Mouse (Mus musculus) liver, postnatal 0 days (tissue): ENCODE results near the gene Ccdc33. TPM values are rescaled to one million over a fixed set of nuclear protein-coding genes. Genes with fewer than 3 reads are reported as not detected.

Experiments
- ATAC-seq: fragments of 200-750 bp; cut with Nextera tagmentation; 2 replicates; pipeline ENCODE4 v1.8.0; 2017; ENCODE audit warnings: mild to moderate bottlenecking, moderate library complexity
- DNase-seq: peaks from one replicate; pipeline ENCODE4 v3.0.0-alpha.2; 2016
- H3K27ac ChIP-seq: fragments of 300-500 bp; sonication (generic); 2 replicates; pipeline ENCODE4 v1.5.1; 2014; ENCODE audit warnings: antibody characterized with exemption, moderate library complexity, mild to moderate bottlenecking, low read depth
- H3K27me3 ChIP-seq: fragments of 300-500 bp; sonication (generic); 2 replicates; pipeline ENCODE4 v1.6.1; 2014; ENCODE audit warnings: low read length, control low read depth, mixed read lengths; ENCODE audit not compliant: insufficient read depth
- H3K36me3 ChIP-seq: fragments of 300-500 bp; sonication (generic); replicated peaks from 2 replicates; pipeline ENCODE4 v1.6.1; 2014; ENCODE audit warnings: mild to moderate bottlenecking, control low read depth, low read length, moderate library complexity, mixed read lengths; ENCODE audit not compliant: insufficient read depth
- H3K4me1 ChIP-seq: fragments of 300-500 bp; sonication (generic); 2 replicates; pipeline ENCODE4 v1.6.1; 2014; ENCODE audit warnings: antibody characterized with exemption, mild to moderate bottlenecking, control low read depth; ENCODE audit not compliant: insufficient read depth
- H3K4me2 ChIP-seq: fragments of 300-500 bp; sonication (generic); 2 replicates; pipeline ENCODE4 v1.6.1; 2014; ENCODE audit warnings: low read depth, mild to moderate bottlenecking, low read length, moderate library complexity, mixed read lengths
- H3K4me3 ChIP-seq: fragments of 300-500 bp; sonication (generic); 2 replicates; pipeline ENCODE4 v1.5.1; 2014; ENCODE audit warnings: low read depth, low read length
- H3K9ac ChIP-seq: fragments of 300-500 bp; sonication (generic); replicated peaks from 2 replicates; pipeline ENCODE4 v1.6.1; 2014; ENCODE audit warnings: mild to moderate bottlenecking, moderate library complexity
- H3K9me3 ChIP-seq: fragments of 300-500 bp; sonication (generic); 2 replicates; pipeline ENCODE4 v1.6.1; 2016; ENCODE audit warnings: mild to moderate bottlenecking, control low read depth, low read length, mixed read lengths
- CTCF ChIP-seq: sonication (generic); IDR thresholded peaks from 2 replicates; pipeline ENCODE4 v1.5.1; 2016; ENCODE audit warnings: antibody characterized with exemption, low read depth
- EP300 ChIP-seq: IDR thresholded peaks from 2 replicates; pipeline ENCODE4 v1.6.1; 2016; ENCODE audit warnings: antibody characterized with exemption, low read depth, mild to moderate bottlenecking
- WGBS: fragments of 180-500 bp; shearing (Covaris S2); extraction: QIAGEN DNeasy Blood & Tissue Kit; methylation state at CpG from one replicate; pipeline ENCODE4 v1.1.7; 2014; ENCODE audit not compliant: insufficient replicate concordance; 5-methylcytosine and 5-hydroxymethylcytosine counted together
- polyA plus RNA-seq: library from polyadenylated mRNA; unstranded; fragments of >200 nt; fragmentation: Nextera tagmentation; extraction: Ambion mirVana; gene quantifications from 2 replicates; pipeline ENCODE4 v1.2.1, GENCODE M21; 2015

The Ccdc33 gene
- polyA plus RNA-seq, 1 experiment from 2014 or later: not detected

- H3K4me1 ChIP-seq: no peaks in the 10 kb centered on the region
- H3K9me3 ChIP-seq: no peaks in the 10 kb centered on the region
- no peak overlapping the region for H3K27ac ChIP-seq
- no peak overlapping the region for H3K4me3 ChIP-seq
- H3K27me3 ChIP-seq: no peaks in the 10 kb centered on the region
- no peaks in the 10 kb centered on the region for H3K36me3 ChIP-seq
- H3K9ac ChIP-seq: no peak overlapping the region
- no peak overlapping the region for H3K4me2 ChIP-seq
- TF ChIP-seq CTCF (no peak), EP300 (no peak)
- DNase-seq: no peak
- ATAC-seq: no peak
- WGBS: 48% methylated on average over 4 of the region's 4 CpGs
Measured at GRCm38 (mm10) chr9:58091623-58092425, 26.8 kb downstream of the Ccdc33 start.

- no peak for DNase-seq
- Histone ChIP-seq H3K9ac (no peak overlapping the region), H3K27ac (no peak overlapping the region), H3K27me3 (no peaks in the 10 kb centered on the region), H3K9me3 (no peaks in the 10 kb centered on the region), H3K4me1 (no peaks in the 10 kb centered on the region), H3K4me2 (no peak overlapping the region), H3K4me3 (no peak overlapping the region), H3K36me3 (no peaks in the 10 kb centered on the region)
- no peak for ATAC-seq
- whole genome bisulfite sequencing: 60% methylated on average over 7 of the region's 7 CpGs
- TF ChIP-seq CTCF (no peak), EP300 (no peak)
Measured at GRCm38 (mm10) chr9:58087277-58087998, 31.2 kb downstream of the Ccdc33 start.

- 77% methylated on average over 7 of the region's 7 CpGs for WGBS
- Histone ChIP-seq H3K4me1 (no peaks in the 10 kb centered on the region), H3K36me3 (no peaks in the 10 kb centered on the region), H3K27ac (no peak overlapping the region), H3K9me3 (no peaks in the 10 kb centered on the region), H3K27me3 (no peaks in the 10 kb centered on the region), H3K4me3 (no peak overlapping the region), H3K9ac (no peak overlapping the region), H3K4me2 (no peak overlapping the region)
- no peak for DNase-seq
- TF ChIP-seq EP300: no peak
- no peak for TF ChIP-seq CTCF
- no peak for ATAC-seq
Measured at GRCm38 (mm10) chr9:58086861-58087260, 31.8 kb downstream of the Ccdc33 start.

- DNase-seq: no peak
- no peak for ATAC-seq
- H3K9ac ChIP-seq: no peak overlapping the region
- WGBS: 41% methylated on average over 9 of the region's 9 CpGs
- H3K36me3 ChIP-seq: no peaks in the 10 kb centered on the region
- no peak overlapping the region for H3K4me2 ChIP-seq
- no peak overlapping the region for H3K4me3 ChIP-seq
- no peak overlapping the region for H3K27ac ChIP-seq
- TF ChIP-seq CTCF (no peak), EP300 (no peak)
- H3K27me3 ChIP-seq: no peaks in the 10 kb centered on the region
- no peaks in the 10 kb centered on the region for H3K4me1 ChIP-seq
- no peaks in the 10 kb centered on the region for H3K9me3 ChIP-seq
Measured at GRCm38 (mm10) chr9:58086203-58086602, 32.4 kb downstream of the Ccdc33 start.

- Histone ChIP-seq H3K27ac (no peak overlapping the region), H3K4me2 (no peak overlapping the region), H3K9ac (no peak overlapping the region), H3K9me3 (no peaks in the 10 kb centered on the region), H3K27me3 (no peaks in the 10 kb centered on the region), H3K4me3 (no peak overlapping the region), H3K36me3 (no peaks in the 10 kb centered on the region), H3K4me1 (no peaks in the 10 kb centered on the region)
- DNase-seq: no peak
- WGBS: 9% methylated on average over 2 of the region's 2 CpGs
- ATAC-seq: no peak
- TF ChIP-seq EP300 (no peak), CTCF (no peak)
Measured at GRCm38 (mm10) chr9:58085074-58085473, 33.5 kb downstream of the Ccdc33 start.

- no peak overlapping the region for H3K9ac ChIP-seq
- H3K27ac ChIP-seq: no peak overlapping the region
- ATAC-seq (no peak), DNase-seq (no peak)
- TF ChIP-seq EP300 (no peak), CTCF (no peak)
- H3K4me2 ChIP-seq: no peak overlapping the region
- no peaks in the 10 kb centered on the region for H3K27me3 ChIP-seq
- no peak overlapping the region for H3K4me3 ChIP-seq
- no peaks in the 10 kb centered on the region for H3K9me3 ChIP-seq
- H3K4me1 ChIP-seq: no peaks in the 10 kb centered on the region
- WGBS: 20% methylated on average over 8 of the region's 8 CpGs
- no peaks in the 10 kb centered on the region for H3K36me3 ChIP-seq
Measured at GRCm38 (mm10) chr9:58084586-58084985, 34.0 kb downstream of the Ccdc33 start.
